Mouse (Mus musculus) gastrocnemius, postnatal 4 days (tissue): ENCODE data around the gene Plekhb2. TPM values are rescaled to one million over a fixed set of nuclear protein-coding genes. Genes with fewer than 3 reads are reported as not detected.
A peak's percentile ranks its signal among the peaks of the same experiment; 100 is the strongest.

ENCODE experiments used
- DNase-seq, 2 experiments: peaks; one replicate each; pipeline ENCODE4 v3.0.0; 2021 to 2022; ENCODE audit warnings: low spot score in 2 of 2, mixed read lengths in 2 of 2
- total RNA-seq, 2 experiments: library from RNA; stranded (reverse); gene quantifications; 2 replicates each; pipeline ENCODE4 v1.2.3; 2021

Plekhb2 gene
- total RNA-seq, 2 experiments from 2014 or later = 12.7 to 15.3 TPM

- no peak for DNase-seq
Observed at GRCm38 (mm10) chr1:34830934-34831333, 18.8 kb upstream of the Plekhb2 start.

DNA sequence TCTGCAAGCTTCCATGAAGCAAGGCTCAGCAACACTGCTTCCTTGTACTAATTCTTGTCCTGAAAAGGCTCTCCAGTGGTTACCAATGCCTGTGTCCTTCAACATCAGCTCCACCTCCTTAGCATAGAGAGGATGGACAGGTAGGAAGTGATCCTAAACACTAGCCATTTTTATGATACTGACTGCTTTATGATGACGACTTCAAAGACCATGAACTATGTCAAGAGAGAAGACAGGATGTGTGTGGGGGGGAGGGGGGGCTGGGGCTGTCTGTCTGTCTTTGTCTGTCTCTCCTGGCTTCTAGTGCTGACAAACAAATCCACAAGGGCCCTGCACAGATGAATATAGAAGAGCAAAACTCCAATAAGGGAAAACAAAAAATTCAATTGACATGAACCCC, 18.4 kb upstream of the Plekhb2 start:
- DNase-seq = no peak

- no peak for DNase-seq
Observed at GRCm38 (mm10) chr1:34834904-34835303, 14.9 kb upstream of the Plekhb2 start.

- DNase-seq = no peak
Observed at GRCm38 (mm10) chr1:34837951-34838689, 11.7 kb upstream of the Plekhb2 start.

DNA sequence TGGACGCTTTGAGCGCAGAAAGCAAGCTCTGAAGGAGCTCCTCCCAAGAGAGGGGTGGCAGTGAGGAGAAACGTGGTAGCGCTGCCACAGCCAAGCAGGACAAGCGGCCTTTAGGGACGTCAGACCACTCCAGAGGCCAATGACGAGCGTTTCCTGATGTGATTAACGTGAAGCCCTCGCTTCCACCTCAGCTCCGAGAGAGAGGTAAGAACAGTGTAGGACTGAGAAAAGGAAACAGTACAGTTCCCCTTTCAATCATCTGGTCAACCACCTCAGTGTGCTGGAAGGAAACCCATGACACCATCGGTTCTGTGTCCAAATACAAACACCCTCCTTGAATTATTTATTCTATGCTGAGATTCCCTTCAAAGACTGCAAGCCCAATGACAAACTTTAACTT, 10.5 kb upstream of the Plekhb2 start:
- no peak for DNase-seq

GRCm38 (mm10) chr1:34841709-34842388, 7.9 kb upstream of the Plekhb2 start:
- no peak for DNase-seq

DNA sequence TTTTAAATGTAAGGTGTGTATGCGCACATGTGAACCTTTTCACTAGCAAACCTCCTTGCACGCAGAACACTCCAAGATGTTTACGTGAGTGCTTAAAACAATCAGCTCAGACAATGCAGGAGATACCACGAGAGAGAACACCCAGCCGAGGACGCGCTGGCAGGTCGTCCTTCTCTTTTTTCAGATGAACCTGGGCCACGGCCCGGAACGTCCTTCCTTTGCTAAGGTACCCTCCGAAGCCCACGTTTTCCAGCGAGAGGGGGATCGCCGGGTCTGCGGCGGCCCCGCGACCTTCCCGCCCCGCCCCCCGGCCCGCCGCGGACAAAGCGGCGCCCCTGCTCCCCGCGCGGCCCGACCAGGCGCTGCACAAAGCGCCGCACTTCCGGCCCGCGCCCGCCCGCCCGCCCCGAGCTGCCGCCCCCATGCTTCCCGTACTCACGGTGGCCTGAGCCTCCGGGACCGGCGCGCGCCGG, 7.4 kb upstream of the Plekhb2 start:
- DNase-seq = peak; percentile 43 to 70

- DNase-seq = peak; percentile 85 to 88
Observed at GRCm38 (mm10) chr1:34842887-34843618, 6.7 kb upstream of the Plekhb2 start, which contains the start of gene Fam168b. TSS of gene Fam168b (minus strand) at chr1:34843065.

DNA sequence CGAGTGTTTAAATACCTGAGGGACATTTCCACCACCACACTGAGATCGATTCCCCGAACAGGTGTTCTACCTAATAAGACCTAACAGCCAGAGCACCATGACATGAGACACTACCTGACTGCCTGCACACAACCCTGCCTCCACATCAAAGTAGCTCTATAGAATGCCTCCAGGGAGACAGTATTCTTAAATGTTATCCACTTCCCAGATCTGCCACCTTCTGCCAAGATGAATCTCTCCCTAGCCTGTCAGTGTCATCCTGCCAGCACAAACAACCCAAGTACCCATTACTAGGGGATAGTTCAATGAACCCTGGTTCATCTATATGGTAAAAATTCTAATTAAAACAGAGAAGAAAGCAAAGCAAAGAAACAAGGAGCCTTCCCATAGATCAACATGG, 2.7 kb upstream of the Plekhb2 start:
- DNase-seq = no peak

DNA sequence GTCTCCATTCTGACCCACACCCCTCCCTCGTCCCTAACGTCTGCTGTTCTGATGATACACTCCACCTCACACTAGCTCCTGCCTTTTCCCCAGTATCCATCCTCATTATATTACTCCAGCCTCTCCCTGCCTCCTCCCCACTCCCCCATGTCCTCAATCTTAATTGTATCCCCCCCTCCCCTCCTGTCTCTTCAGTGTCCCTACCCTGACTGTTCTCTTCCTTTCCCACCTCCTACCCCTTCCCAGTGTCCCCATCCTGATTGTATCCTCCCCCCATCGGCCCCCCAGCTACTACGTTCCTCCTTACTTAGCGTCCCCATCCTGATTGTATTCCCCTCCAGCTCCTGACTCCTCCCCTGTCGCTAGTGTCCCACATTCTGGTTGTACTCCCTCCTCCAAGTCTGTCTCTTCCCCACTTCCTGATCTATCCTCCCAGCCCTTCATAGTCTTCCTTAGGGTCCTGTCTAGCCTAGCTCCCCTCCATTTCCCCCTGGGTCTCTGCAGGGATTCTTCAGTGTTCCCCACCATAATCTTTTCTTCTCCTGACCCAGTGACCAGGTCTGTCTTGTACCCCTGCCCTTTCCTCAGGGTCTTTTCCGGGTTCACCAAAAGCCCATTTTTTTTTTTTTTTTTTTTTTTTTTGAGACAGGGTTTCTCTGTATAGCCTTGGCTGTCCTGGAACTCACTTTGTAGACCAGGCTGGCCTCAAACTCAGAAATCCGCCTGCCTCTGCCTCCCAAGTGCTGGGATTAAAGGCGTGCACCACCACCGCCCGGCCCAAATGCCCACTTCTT, 764 bp downstream of the Plekhb2 start:
- no peak for DNase-seq

DNA sequence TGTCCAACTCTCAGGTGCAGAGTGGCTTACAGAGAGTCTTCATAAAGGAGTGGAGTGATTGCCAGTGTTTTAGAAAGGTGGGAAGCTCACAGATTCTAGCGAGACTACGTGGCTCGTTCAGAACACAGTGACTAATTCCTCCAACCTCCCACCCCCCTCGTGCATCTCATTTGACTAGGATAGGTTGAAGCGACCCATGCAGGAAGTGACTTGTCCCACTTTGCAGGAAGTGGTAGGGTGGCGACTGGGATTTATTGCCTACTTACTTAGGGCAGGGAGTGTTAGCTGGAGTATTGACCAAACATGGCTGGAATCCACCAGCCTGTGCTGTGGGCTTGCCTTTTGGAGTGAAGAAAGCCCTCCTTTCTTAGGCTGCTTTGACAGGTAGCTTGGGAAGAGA, 1.8 kb downstream of the Plekhb2 start:
- no peak for DNase-seq

- no peak for DNase-seq
Observed at GRCm38 (mm10) chr1:34852116-34852878, 2.5 kb downstream of the Plekhb2 start.

DNA sequence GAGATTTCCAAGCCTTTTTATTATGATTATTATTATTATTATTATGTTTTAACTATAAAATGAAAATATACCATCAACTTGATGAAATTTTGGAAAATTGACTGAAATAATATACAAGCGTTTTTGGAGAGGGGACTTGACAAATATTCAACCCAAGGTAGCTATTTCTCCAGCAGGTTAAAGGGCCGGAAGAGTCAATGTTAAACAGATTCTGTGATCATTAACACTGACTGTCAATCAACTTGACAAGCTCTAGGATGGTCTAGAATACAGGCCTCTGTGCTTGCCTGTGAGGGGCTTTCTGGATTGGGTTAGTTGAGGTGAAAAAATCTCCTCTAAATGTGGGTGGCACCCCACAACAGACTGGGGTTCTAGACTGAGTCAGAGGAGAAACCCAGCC, 4.0 kb downstream of the Plekhb2 start:
- no peak for DNase-seq

- DNase-seq = no peak
Observed at GRCm38 (mm10) chr1:34855056-34855739, 5.4 kb downstream of the Plekhb2 start.

DNA sequence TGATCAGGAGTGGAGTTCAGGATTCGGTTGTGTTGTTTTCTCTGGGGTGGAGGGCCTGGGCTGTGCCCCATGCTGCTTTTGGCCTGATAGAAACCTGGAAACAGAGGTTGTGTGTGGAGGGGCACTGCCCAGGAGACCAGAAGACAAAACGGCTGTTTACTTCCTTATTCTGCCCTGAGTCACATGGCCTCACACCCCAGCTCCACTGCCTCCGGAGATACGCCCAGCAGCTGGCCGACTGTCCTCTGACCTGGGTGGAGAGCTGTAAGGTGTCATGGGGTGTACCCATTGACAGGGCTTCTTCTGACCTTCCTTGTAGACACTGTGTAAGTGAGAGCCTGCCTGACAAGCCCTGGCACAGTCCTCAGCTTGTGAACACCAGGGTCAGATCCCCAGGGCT, 8.9 kb downstream of the Plekhb2 start:
- DNase-seq = no peak

GRCm38 (mm10) chr1:34859761-34860160, 10.0 kb downstream of the Plekhb2 start:
- DNase-seq = no peak

DNA sequence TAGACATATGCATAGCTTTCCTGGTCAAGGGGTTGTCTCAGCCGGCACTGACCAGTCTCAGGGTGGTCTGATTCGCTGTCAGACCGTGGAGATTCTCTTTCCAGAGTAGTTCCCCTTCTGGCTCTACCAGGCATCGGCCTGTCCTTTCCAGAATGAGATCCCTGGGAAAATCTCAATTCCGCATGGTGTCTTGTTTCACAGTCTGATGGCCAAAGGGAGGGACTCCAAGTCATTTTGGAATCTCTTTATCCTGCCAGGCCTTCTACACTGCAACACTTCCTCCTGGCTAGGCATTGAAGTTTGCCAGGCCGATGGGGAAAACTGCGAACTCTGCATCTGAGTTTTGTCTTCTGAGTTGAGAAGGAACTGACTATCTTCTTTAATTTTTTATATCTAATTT, 10.4 kb downstream of the Plekhb2 start:
- DNase-seq = no peak

GRCm38 (mm10) chr1:34862877-34863276, 13.1 kb downstream of the Plekhb2 start:
- no peak for DNase-seq

- no peak for DNase-seq
Observed at GRCm38 (mm10) chr1:34863323-34863722, 13.5 kb downstream of the Plekhb2 start.

GRCm38 (mm10) chr1:34864243-34864642, 14.5 kb downstream of the Plekhb2 start:
- no peak for DNase-seq
